Mouse (Mus musculus) neural tube, embryonic 12.5 days (tissue): ENCODE measurements at regions not wholly inside any gene's neighbourhood (a gene's known extent, or its start where the extent isn't known, plus 50 kb on each side); places are given as distances from the start of the nearest gene placed in this dataset.
A peak's percentile ranks its signal among the peaks of the same experiment; 100 is the strongest.

ENCODE experiments used
- ATAC-seq: fragments of 200-750 bp; cut with Nextera tagmentation; 2 replicates; pipeline ENCODE4 v1.8.0; 2017; ENCODE audit warnings: low read depth, mild to moderate bottlenecking, moderate TSS enrichment, moderate library complexity; ENCODE audit not compliant: low FRiP score
- H3K27ac ChIP-seq: fragments of 300-500 bp; sonication (generic); 2 replicates; pipeline ENCODE4 v1.5.1; 2016
- H3K27me3 ChIP-seq: fragments of 300-500 bp; sonication (generic); replicated peaks from 2 replicates; pipeline ENCODE4 v1.6.1; 2016; ENCODE audit warnings: mild to moderate bottlenecking
- H3K36me3 ChIP-seq: fragments of 300-500 bp; sonication (generic); 2 replicates; pipeline ENCODE4 v1.6.1; 2016; ENCODE audit warnings: mild to moderate bottlenecking
- H3K4me1 ChIP-seq: fragments of 300-500 bp; sonication (generic); 2 replicates; pipeline ENCODE4 v1.6.1; 2016
- H3K4me2 ChIP-seq: fragments of 300-500 bp; sonication (generic); replicated peaks from 2 replicates; pipeline ENCODE4 v1.6.1; 2016; ENCODE audit warnings: mild to moderate bottlenecking
- H3K4me3 ChIP-seq: fragments of 300-500 bp; sonication (generic); 2 replicates; pipeline ENCODE4 v1.5.1; 2016
- H3K9ac ChIP-seq: fragments of 300-500 bp; sonication (generic); 2 replicates; pipeline ENCODE4 v1.6.1; 2016; ENCODE audit warnings: mild to moderate bottlenecking
- H3K9me3 ChIP-seq: fragments of 300-500 bp; sonication (generic); 2 replicates; pipeline ENCODE4 v1.6.1; 2016; ENCODE audit warnings: mild to moderate bottlenecking
- WGBS: fragments of 180-500 bp; shearing (Covaris S2); methylation state at CpG from one replicate; pipeline ENCODE4 v1.1.7; 2016; 5-methylcytosine and 5-hydroxymethylcytosine counted together

GRCm38 (mm10) chr6:66151786-66152185, 199.4 kb downstream of the 4930544G11Rik start:
- no peaks in the 10 kb centered on the region for H3K9me3 ChIP-seq
- no peaks in the 10 kb centered on the region for H3K27me3 ChIP-seq
- no peak overlapping the region for H3K27ac ChIP-seq
- no peak overlapping the region for H3K4me3 ChIP-seq
- H3K4me1 ChIP-seq, result no peaks in the 10 kb centered on the region
- WGBS, result 84% methylated on average over 3 of the region's 3 CpGs
- H3K9ac ChIP-seq, result no peak overlapping the region
- H3K36me3 ChIP-seq, result no peaks in the 10 kb centered on the region
- no peak overlapping the region for H3K4me2 ChIP-seq
- ATAC-seq, result no peak

- Histone ChIP-seq H3K4me2 (no peak overlapping the region), H3K9ac (no peak overlapping the region), H3K4me1 (no peaks in the 10 kb centered on the region), H3K27ac (no peak overlapping the region), H3K4me3 (no peak overlapping the region), H3K27me3 (no peaks in the 10 kb centered on the region), H3K9me3 (no peaks in the 10 kb centered on the region), H3K36me3 (no peaks in the 10 kb centered on the region)
- WGBS, result 87% methylated on average over 2 of the region's 2 CpGs
- no peak for ATAC-seq
Observed at GRCm38 (mm10) chr6:66154831-66155230, 202.4 kb downstream of the 4930544G11Rik start.

DNA sequence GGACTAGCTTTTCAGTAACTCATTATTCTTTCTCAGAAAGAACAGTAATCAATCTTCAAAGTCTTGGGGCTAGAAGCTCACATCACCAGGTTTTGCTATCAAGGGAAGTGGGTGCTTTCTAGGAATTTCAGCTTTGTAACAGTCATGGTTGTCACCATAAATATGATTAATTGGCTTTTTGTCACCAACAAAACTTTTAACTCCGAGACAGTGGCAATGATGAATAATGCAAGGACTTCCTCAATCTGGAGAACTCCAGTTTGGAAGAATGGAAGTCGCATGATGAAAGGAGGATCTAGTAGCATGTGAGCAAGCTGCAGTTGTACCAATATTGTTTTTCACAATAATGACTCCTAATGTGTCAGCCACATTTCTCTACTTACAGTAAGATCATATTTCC, 208.4 kb downstream of the 4930544G11Rik start:
- no peaks in the 10 kb centered on the region for H3K4me1 ChIP-seq
- H3K4me3 ChIP-seq, result no peak overlapping the region
- H3K9ac ChIP-seq, result no peak overlapping the region
- no peak overlapping the region for H3K27ac ChIP-seq
- H3K4me2 ChIP-seq, result no peak overlapping the region
- no peaks in the 10 kb centered on the region; the same call in 1 of the 2 replicates for H3K9me3 ChIP-seq
- 19% methylated on average over 2 of the region's 2 CpGs for WGBS
- no peak for ATAC-seq
- no peaks in the 10 kb centered on the region for H3K36me3 ChIP-seq
- no peaks in the 10 kb centered on the region for H3K27me3 ChIP-seq

GRCm38 (mm10) chr6:66168913-66169312, 216.5 kb downstream of the 4930544G11Rik start:
- WGBS, result 71% methylated on average over 3 of the region's 3 CpGs
- ATAC-seq, result no peak

GRCm38 (mm10) chr6:66197990-66198389, 245.6 kb downstream of the 4930544G11Rik start:
- no peaks in the 10 kb centered on the region for H3K27me3 ChIP-seq
- no peak overlapping the region for H3K9ac ChIP-seq
- no peaks in the 10 kb centered on the region for H3K36me3 ChIP-seq
- H3K27ac ChIP-seq, result no peak overlapping the region
- no peak overlapping the region for H3K4me2 ChIP-seq
- ATAC-seq, result no peak
- no peaks in the 10 kb centered on the region for H3K9me3 ChIP-seq
- no peaks in the 10 kb centered on the region for H3K4me1 ChIP-seq
- no peak overlapping the region for H3K4me3 ChIP-seq
- WGBS, result 84% methylated on average over 1 of the region's 1 CpGs

More at GRCm38 (mm10) chr6:66168913-66169312, 216.5 kb downstream of the 4930544G11Rik start:
- Histone ChIP-seq H3K4me2 (no peak overlapping the region), H3K4me1 (no peaks in the 10 kb centered on the region), H3K4me3 (no peak overlapping the region), H3K27ac (no peak overlapping the region), H3K36me3 (no peaks in the 10 kb centered on the region), H3K9me3 (no peaks in the 10 kb centered on the region; the same call in 1 of the 2 replicates), H3K27me3 (no peaks in the 10 kb centered on the region), H3K9ac (no peak overlapping the region)

GRCm38 (mm10) chr6:66200136-66200790, 247.9 kb downstream of the 4930544G11Rik start:
- H3K9me3 ChIP-seq, result no peaks in the 10 kb centered on the region
- no peak overlapping the region for H3K4me3 ChIP-seq
- 61% methylated on average over 6 of the region's 6 CpGs for WGBS
- no peaks in the 10 kb centered on the region for H3K4me1 ChIP-seq
- no peak overlapping the region for H3K9ac ChIP-seq
- H3K27me3 ChIP-seq, result no peaks in the 10 kb centered on the region
- H3K36me3 ChIP-seq, result no peaks in the 10 kb centered on the region
- ATAC-seq, result 0 out of 2 replicates have a peak, but pooled peaks have one; percentile 38
- H3K4me2 ChIP-seq, result no peak overlapping the region
- no peak overlapping the region for H3K27ac ChIP-seq

- no peak overlapping the region for H3K4me3 ChIP-seq
- H3K9me3 ChIP-seq, result no peaks in the 10 kb centered on the region
- H3K4me2 ChIP-seq, result no peak overlapping the region
- no peak overlapping the region for H3K9ac ChIP-seq
- H3K27me3 ChIP-seq, result no peaks in the 10 kb centered on the region
- peak; percentile 48; the same call in 1 of the 2 replicates for ATAC-seq
- H3K36me3 ChIP-seq, result no peaks in the 10 kb centered on the region
- H3K27ac ChIP-seq, result no peak overlapping the region
- 49% methylated on average over 5 of the region's 5 CpGs for WGBS
- no peaks in the 10 kb centered on the region for H3K4me1 ChIP-seq
Observed at GRCm38 (mm10) chr6:66206197-66206925, 254.0 kb downstream of the 4930544G11Rik start.

DNA sequence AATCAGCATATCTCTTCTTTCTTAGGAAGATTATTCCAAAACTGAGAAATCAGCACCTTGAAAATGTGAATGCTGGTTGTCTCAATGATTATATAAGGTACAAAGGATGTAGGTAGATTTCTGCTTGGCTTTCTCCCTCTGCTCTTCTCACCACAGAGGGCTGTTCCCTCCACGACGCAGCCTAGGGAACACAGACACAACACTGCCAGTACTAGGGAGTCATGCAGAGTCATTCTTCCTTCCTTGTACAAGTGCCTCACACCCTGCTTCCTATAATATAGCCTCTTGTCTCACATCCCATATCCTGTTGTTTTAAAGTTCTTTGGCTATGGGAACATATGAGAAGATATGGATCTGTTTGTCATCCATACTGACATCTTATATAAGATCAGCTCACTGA, 265.1 kb downstream of the 4930544G11Rik start:
- H3K27ac ChIP-seq, result no peak overlapping the region
- no peak overlapping the region for H3K4me2 ChIP-seq
- H3K9me3 ChIP-seq, result no peaks in the 10 kb centered on the region
- WGBS, result 21% methylated on average over 2 of the region's 2 CpGs
- H3K4me1 ChIP-seq, result 0 out of 2 replicates have a peak, but pooled peaks cover 4% of the 10 kb centered on the region
- no peak for ATAC-seq
- H3K36me3 ChIP-seq, result no peaks in the 10 kb centered on the region
- H3K4me3 ChIP-seq, result no peak overlapping the region
- H3K27me3 ChIP-seq, result no peaks in the 10 kb centered on the region
- H3K9ac ChIP-seq, result no peak overlapping the region

DNA sequence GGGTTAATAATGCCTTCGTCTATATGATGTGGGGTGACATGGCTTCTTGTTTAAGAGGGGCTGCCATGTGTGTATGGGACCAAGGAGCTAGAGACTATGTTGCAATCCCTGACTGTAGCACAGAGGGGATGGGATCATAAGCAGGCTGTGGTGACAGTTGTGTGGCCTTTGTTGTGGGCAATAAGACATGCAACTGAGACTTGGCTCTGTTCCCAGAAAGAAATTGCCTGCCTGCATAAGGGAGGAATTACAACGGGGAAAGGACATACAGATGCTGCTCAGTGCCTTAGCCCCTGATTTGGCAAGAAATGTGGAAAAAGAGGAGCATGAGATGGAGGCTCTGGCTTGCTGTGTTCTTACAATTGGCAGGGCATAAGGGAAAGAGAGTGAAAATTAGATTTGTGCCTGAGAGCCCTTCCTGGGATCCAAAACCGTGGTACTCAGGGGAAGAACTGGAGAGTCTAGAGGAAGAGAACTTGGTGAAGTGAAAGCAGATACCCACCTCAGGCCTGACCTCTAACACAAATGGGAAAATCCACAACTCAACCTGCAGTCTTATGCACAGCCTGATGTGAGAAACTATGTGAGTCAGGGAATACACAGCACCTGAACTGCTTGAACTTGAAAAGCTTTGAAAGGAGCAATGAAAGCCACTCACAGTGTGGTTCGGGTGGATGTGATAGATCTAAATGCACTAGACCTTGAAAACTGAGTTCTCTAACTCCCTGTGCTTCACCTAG, 271.9 kb downstream of the 4930544G11Rik start:
- Histone ChIP-seq H3K9me3 (no peaks in the 10 kb centered on the region), H3K9ac (no peak overlapping the region), H3K27me3 (no peaks in the 10 kb centered on the region), H3K27ac (no peak overlapping the region), H3K4me1 (peaks cover 5% of the 10 kb centered on the region; the same call in 1 of the 2 replicates), H3K36me3 (no peaks in the 10 kb centered on the region), H3K4me2 (no peak overlapping the region), H3K4me3 (no peak overlapping the region)
- WGBS, result 70% methylated on average over 4 of the region's 4 CpGs
- peak; percentile 83; the same call in 1 of the 2 replicates for ATAC-seq

DNA sequence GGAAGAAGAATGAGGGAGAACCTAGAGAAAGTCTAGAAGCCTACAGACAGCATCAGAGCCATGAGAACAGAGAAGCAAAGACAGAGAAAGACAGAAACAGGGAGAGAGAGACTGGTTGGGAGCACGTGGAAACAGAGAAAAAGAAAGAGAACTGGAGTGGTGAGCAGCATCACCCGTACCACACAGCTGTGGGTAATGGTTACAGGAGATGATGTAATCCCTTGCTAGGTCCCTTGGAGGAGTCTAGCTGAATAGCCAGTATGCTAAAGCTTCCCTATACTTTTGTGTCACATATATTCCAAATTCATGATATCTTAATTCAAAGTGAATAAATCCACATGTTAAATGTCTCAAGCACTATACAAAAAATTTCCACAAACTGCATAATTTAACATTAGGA, 284.0 kb downstream of the 4930544G11Rik start:
- no peak for ATAC-seq
- no peaks in the 10 kb centered on the region for H3K4me1 ChIP-seq
- H3K36me3 ChIP-seq, result no peaks in the 10 kb centered on the region
- H3K9me3 ChIP-seq, result no peaks in the 10 kb centered on the region
- 86% methylated on average over 2 of the region's 2 CpGs for WGBS
- H3K4me2 ChIP-seq, result no peak overlapping the region
- no peak overlapping the region for H3K4me3 ChIP-seq
- no peaks in the 10 kb centered on the region for H3K27me3 ChIP-seq
- H3K9ac ChIP-seq, result no peak overlapping the region
- H3K27ac ChIP-seq, result no peak overlapping the region

DNA sequence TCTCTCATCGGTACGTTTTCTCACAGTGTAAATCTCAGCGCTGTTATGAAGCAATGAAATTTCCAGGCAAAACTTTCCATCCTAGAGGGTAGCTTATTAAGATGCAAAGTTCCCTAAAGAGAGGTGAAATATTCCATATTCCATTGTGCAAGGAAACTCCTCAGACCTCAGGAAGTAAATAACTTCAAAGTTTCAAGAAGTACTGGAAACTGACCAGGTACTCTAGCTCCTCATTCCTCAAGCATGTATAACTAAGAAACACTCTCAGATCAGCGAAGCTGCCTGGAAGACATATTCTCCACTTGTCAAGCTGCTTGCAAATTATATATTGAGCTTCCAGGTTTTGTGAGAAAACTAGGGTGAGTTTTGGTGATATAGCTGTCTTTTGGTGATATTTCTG, 279.8 kb upstream of the Mad2l1 start:
- Histone ChIP-seq H3K9me3 (no peaks in the 10 kb centered on the region), H3K36me3 (no peaks in the 10 kb centered on the region), H3K4me1 (no peaks in the 10 kb centered on the region), H3K27me3 (no peaks in the 10 kb centered on the region), H3K27ac (no peak overlapping the region), H3K9ac (no peak overlapping the region), H3K4me2 (no peak overlapping the region), H3K4me3 (no peak overlapping the region)
- no peak for ATAC-seq
- 89% methylated on average over 4 of the region's 4 CpGs for WGBS

- no peak overlapping the region for H3K9ac ChIP-seq
- no peak overlapping the region for H3K4me3 ChIP-seq
- no peak overlapping the region for H3K4me2 ChIP-seq
- H3K27me3 ChIP-seq, result no peaks in the 10 kb centered on the region
- no peaks in the 10 kb centered on the region for H3K36me3 ChIP-seq
- WGBS, result 82% methylated on average over 3 of the region's 3 CpGs
- ATAC-seq, result no peak
- H3K9me3 ChIP-seq, result no peaks in the 10 kb centered on the region
- no peaks in the 10 kb centered on the region for H3K4me1 ChIP-seq
- H3K27ac ChIP-seq, result no peak overlapping the region
Observed at GRCm38 (mm10) chr6:66263429-66263828, 271.8 kb upstream of the Mad2l1 start.
